Mouse (Mus musculus) ES-E14 (cell line): ENCODE data around the gene Mdh1b.

Experiments
- CHD2 ChIP-seq: IDR thresholded peaks from 2 replicates; pipeline ENCODE4 v1.6.1; 2014; ENCODE audit warnings: mild to moderate bottlenecking, low read depth, low read length, inconsistent platforms
- HCFC1 ChIP-seq: IDR thresholded peaks from 2 replicates; pipeline ENCODE4 v1.6.1; 2012; ENCODE audit warnings: low read length, inconsistent platforms, borderline replicate concordance; ENCODE audit not compliant: insufficient read depth
- MAFK ChIP-seq: IDR thresholded peaks from 2 replicates; pipeline ENCODE4 v1.6.1; 2014; ENCODE audit warnings: mild to moderate bottlenecking, low read depth, low read length, inconsistent platforms; ENCODE audit not compliant: insufficient read depth
- ZC3H11A ChIP-seq: IDR thresholded peaks from 2 replicates; pipeline ENCODE4 v1.6.1; 2012; ENCODE audit warnings: low read depth, mild to moderate bottlenecking, inconsistent platforms, low read length, borderline replicate concordance

DNA sequence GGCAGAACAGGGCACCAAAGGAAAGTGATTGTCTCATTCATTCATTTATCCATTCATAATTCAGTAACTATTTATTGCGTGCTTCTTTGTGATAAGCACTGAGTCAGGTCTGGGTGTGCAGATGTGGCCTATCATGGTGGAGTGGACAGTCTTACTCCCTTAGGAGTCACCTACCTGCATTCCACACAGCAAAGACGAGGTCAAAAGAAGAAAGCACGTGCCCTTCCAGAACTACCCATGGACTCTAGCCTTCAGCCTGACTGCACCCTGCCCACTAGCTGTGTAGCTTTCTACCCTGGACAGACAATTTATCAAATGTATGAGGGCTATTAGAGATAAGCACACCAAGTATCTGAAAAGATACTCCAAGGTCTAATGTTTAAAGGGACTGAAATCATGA is 54.1 kb downstream of the Mdh1b start:
- no peak for TF ChIP-seq HCFC1
- no peak for TF ChIP-seq ZC3H11A
- TF ChIP-seq MAFK, result no peak
- no peak for TF ChIP-seq CHD2
